Mouse (Mus musculus): ENCODE measurements around the gene Zc3h12a. TPM values are rescaled to one million over a fixed set of nuclear protein-coding genes. Genes with fewer than 3 reads are reported as not detected.

Zc3h12a gene
- total RNA-seq, 2 experiments from 2014 or later = 3.5 to 4.1 TPM

GRCm38 (mm10) chr4:125149460-125149859, 21.8 kb upstream of the Zc3h12a start:
- DNase-seq (ENCODE audit: low spot score) = no peak
- intact Hi-C loops (cut with DNase I) = no loop called here

GRCm38 (mm10) chr4:125147970-125148369, 20.3 kb upstream of the Zc3h12a start:
- intact Hi-C loops (cut with DNase I) = no loop called here
- DNase-seq (ENCODE audit: low spot score) = no peak

GRCm38 (mm10) chr4:125145213-125145612, 17.6 kb upstream of the Zc3h12a start:
- no peak for DNase-seq (ENCODE audit: low spot score)
- intact Hi-C loops (cut with DNase I) = no loop called here

- intact Hi-C loops (cut with DNase I) = no loop called here
- DNase-seq (ENCODE audit: low spot score) = no peak
Observed at GRCm38 (mm10) chr4:125144627-125145026, 17.0 kb upstream of the Zc3h12a start.

GRCm38 (mm10) chr4:125144211-125144610, 16.6 kb upstream of the Zc3h12a start:
- intact Hi-C loops (cut with DNase I) = no loop called here
- no peak for DNase-seq (ENCODE audit: low spot score)

- no peak for DNase-seq (ENCODE audit: low spot score)
- intact Hi-C loops (cut with DNase I) = no loop called here
Observed at GRCm38 (mm10) chr4:125138321-125138720, 10.7 kb upstream of the Zc3h12a start.

- intact Hi-C loops (cut with DNase I) = no loop called here
- no peak for DNase-seq (ENCODE audit: low spot score)
Observed at GRCm38 (mm10) chr4:125136303-125136888, 8.8 kb upstream of the Zc3h12a start.

- DNase-seq (ENCODE audit: low spot score) = no peak
- intact Hi-C loops (cut with DNase I) = no loop called here
Observed at GRCm38 (mm10) chr4:125135076-125135855, 7.6 kb upstream of the Zc3h12a start.

GRCm38 (mm10) chr4:125134631-125135030, 7.0 kb upstream of the Zc3h12a start:
- intact Hi-C loops (cut with DNase I) = no loop called here

GRCm38 (mm10) chr4:125134192-125134591, 6.6 kb upstream of the Zc3h12a start:
- intact Hi-C loops (cut with DNase I) = no loop called here
- no peak for DNase-seq (ENCODE audit: low spot score)

More at GRCm38 (mm10) chr4:125134631-125135030, 7.0 kb upstream of the Zc3h12a start:
- DNase-seq (ENCODE audit: low spot score) = no peak

- intact Hi-C loops (cut with DNase I) = no loop called here
- no peak for DNase-seq (ENCODE audit: low spot score)
Observed at GRCm38 (mm10) chr4:125132394-125132793, 4.8 kb upstream of the Zc3h12a start.

GRCm38 (mm10) chr4:125131493-125131892, 3.9 kb upstream of the Zc3h12a start:
- no peak for DNase-seq (ENCODE audit: low spot score)
- intact Hi-C loops (cut with DNase I) = no loop called here

GRCm38 (mm10) chr4:125126761-125127160, 879 bp downstream of the Zc3h12a start:
- intact Hi-C loops (cut with DNase I) = no loop called here
- no peak for DNase-seq (ENCODE audit: low spot score)

- intact Hi-C loops (cut with DNase I) = no loop called here
- no peak for DNase-seq (ENCODE audit: low spot score)
Observed at GRCm38 (mm10) chr4:125126186-125126585, 1.5 kb downstream of the Zc3h12a start.

- DNase-seq (ENCODE audit: low spot score) = no peak
- intact Hi-C loops (cut with DNase I) = no loop called here
Observed at GRCm38 (mm10) chr4:125125361-125125921, 2.2 kb downstream of the Zc3h12a start.

GRCm38 (mm10) chr4:125124424-125125209, 3.0 kb downstream of the Zc3h12a start:
- intact Hi-C loops (cut with DNase I) = no loop called here
- DNase-seq (ENCODE audit: low spot score) = no peak

- intact Hi-C loops (cut with DNase I) = no loop called here
- no peak for DNase-seq (ENCODE audit: low spot score)
Observed at GRCm38 (mm10) chr4:125123279-125123671, 4.4 kb downstream of the Zc3h12a start.

GRCm38 (mm10) chr4:125122431-125123278, 5.0 kb downstream of the Zc3h12a start:
- no peak for DNase-seq (ENCODE audit: low spot score)
- intact Hi-C loops (cut with DNase I) = no loop called here

GRCm38 (mm10) chr4:125119721-125120120, 7.9 kb downstream of the Zc3h12a start:
- DNase-seq (ENCODE audit: low spot score) = no peak
- intact Hi-C loops (cut with DNase I) = no loop called here

- intact Hi-C loops (cut with DNase I) = no loop called here
- DNase-seq (ENCODE audit: low spot score) = no peak
Observed at GRCm38 (mm10) chr4:125119070-125119469, 8.6 kb downstream of the Zc3h12a start.
